Mouse (Mus musculus): ENCODE data around the gene Sec14l4.

The Sec14l4 gene

DNA sequence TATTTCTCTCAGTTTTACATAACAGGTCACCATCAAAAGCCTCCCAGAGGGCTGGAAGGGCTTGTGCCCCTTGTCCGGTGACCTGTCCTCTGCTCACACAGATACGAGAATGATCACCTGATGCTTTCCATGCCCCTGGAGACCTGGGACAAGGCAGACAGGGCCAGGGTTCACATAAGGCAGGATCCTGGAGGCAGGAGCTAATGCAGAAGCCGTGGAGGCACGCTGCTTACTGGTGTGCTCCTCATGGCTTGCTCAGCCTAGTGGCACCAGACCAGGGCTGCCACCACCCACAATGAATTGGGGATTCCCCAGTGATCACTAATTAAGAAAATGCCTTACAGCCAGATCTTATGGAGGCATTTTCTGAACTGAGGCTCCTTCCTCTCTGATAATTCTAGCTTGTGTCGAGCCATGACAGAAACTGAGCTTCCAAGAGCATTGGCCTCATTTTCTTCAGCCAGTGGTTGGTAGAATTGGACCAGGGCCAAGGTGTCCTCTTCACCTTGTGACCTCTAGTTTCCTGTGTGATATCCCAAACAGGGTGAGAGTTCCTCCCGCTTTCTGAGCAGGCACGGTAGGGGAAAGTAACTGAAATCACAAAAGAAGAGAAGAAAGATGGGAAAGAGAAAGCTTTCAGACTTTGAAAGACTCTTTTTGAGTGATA is 47.1 kb downstream of the Sec14l4 start:
- in situ Hi-C loops (cut with MboI, MseI): no loop called here

DNA sequence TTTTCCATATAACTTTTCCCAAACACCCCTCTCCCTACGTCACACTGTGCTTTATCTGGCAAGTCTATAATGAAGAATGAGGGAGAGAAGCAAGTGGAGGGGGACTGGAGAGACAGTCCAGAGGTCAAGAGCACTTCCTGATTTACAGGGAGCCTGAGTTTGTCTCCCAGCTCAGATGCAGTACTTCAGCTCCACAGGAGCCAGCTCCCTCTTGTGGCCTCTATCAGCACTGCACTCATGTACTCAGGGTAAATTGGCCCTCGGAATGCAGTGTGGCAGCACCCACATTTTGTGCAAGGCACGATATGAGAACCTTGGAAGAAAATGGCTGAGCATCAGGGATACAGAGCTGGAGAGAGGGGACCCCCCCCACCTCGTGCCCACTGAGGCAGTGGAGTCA is 49.0 kb downstream of the Sec14l4 start:
- in situ Hi-C loops (cut with MboI, MseI): loop anchor here (5.0 kb wide), 1 partner anchor 78 kb away; no protein-coding TSS in a partner anchor

DNA sequence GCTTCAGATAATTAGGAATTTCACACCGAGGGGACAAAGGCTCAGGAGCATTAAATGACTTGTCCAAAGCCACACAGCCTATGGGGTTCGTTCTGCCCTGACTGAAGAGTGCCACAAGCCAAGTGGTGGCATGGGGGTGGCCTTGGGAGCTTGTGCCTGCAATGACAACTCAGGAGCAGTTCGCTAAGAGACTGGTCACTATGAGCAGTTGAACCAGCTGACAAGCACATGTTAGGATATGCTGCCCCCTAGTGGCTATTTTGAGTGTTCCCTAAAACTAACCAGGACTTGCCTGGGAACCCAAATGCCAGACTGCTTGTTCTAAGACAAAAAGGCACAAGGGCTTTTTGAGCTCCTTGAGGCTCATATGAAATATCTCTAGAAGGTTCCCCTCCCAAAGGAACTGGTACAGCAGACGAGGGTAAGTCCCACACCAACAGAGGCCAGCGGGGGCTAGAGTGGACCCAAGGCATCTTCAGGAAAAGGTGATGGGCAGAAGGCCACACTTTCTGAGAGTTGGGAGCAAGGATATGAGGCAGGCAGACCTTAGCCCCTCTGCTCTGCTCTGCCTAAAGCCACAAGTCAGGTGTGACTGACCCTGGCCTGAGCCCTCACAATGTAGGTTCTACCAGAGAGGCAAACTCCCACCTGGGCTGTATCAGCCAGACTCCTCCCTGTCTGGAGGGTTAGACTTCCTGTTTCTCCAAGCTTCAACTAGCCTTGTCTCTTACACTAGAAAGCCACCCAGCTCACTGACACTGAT is 52.2 kb downstream of the Sec14l4 start:
- in situ Hi-C loops (cut with MboI, MseI): loop anchor here (5.0 kb wide), 1 partner anchor 81 kb away; no protein-coding TSS in a partner anchor

DNA sequence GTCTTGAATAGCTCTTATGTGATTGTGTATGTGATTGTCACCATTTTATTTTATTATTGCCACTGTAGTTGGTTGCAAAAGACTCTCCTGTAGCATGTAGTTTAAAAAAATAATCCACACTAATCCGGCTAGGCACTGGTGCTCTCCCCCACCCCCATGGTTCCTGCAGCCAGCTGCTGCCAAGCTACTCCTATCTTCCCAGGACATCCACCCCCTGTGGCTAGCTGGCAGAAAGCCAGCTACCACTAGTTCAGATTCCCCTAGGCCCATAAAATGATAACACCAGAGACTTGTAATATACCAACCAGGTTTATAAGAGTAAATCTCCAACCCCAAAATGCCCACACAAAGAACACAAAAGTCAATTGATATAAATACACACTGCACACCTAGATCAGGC is 55.0 kb downstream of the Sec14l4 start:
- in situ Hi-C loops (cut with MboI, MseI): no loop called here

DNA sequence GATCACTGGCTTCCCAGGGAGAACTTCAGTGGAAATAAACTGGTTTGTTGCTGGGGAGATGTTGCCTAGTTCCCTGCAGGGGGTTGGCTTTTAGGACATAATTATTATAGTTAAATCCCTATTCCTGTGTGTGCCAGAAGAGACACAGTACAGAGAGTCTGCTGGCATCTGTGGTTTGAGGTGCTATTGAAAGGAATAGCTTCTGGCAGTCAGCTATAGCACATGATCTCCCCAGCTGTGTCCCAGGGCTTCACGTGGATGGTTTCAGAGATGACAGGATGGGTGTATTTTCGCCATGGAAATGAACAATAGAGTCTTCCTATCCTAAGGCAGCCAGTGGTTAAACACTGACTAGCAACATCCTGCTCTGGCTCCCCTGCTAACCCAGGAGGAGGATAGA is 56.0 kb downstream of the Sec14l4 start:
- in situ Hi-C loops (cut with MboI, MseI): no loop called here

DNA sequence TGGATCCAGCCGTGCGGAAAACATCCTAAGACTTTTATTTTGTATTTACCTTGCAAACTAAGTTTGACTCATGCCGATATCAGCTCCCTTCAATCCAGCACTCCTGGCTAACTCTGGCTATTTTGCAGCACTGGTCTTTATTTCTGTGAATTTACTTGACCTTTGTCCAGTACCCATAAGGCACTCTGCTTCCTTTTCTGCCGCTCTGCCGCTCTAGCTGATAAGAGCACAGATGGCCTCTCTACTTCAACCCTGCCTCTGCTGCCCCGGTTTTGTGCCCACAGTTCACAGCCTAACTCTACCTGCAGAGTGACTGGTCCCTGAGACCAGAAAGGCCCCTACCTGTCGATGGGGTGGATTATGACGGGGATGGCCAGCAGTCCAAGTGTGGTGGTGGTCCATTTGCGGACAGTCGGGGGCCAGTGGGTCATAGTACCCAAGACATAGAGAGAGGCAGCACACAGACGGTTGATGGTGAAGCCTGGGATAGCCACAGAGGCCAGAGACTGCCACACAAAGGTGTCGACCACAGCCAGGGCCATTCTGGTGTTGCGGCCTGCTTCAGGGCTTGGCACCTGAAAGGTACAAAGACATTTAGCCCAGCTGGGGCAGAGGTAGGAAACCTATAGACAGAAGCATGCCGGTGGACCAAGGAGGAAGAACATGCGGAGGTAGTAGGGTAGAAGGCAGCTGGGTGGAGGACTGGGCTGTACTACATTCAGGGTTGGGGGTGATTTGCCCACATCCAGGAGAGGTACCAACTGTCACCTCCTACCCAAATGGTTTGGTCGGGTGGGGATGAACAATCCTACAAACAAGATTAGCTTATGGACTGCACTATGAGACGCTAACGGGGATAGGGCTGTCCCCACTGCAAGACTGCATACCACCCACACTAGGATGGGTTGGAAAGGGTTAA is 62.5 kb downstream of the Sec14l4 start:
- in situ Hi-C loops (cut with MboI, MseI): no loop called here

DNA sequence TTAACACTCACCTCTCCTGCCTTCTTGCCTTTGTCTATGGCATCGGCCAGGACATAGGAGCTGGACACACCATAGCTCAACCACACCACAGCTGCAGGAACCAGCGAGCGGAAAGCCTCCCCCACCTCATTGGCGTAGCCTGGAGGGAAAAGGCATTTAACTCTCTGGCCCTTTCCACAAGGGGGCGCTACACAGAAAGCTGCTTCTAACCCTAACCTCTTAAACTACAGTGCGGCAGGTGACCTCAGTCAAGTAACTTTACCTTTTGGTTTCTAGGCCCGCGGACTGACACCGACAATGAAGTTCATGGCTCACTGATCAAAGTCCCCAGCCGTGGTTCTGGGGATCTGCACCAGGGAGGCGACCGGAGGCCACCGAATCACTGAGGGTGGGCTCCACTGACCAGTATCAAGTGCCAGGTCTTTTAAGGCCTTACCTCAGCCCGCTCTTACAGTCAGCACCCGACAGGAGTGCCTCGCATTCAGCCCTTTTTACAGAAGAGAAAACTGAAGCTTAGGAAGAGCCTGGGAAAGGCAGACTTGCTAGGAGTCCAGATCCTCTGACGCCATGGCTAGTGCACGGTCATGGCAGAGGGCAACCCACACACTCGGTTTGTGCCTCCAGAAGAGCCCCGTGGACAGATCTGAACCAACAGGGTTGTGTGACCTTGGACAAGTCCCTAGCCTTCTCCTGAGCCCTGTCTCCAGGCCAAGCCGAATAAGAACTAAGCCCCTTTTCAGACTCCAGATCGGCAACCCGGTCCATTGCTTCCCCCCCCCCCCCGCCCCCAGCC is 63.3 kb downstream of the Sec14l4 start:
- in situ Hi-C loops (cut with MboI, MseI): no loop called here

DNA sequence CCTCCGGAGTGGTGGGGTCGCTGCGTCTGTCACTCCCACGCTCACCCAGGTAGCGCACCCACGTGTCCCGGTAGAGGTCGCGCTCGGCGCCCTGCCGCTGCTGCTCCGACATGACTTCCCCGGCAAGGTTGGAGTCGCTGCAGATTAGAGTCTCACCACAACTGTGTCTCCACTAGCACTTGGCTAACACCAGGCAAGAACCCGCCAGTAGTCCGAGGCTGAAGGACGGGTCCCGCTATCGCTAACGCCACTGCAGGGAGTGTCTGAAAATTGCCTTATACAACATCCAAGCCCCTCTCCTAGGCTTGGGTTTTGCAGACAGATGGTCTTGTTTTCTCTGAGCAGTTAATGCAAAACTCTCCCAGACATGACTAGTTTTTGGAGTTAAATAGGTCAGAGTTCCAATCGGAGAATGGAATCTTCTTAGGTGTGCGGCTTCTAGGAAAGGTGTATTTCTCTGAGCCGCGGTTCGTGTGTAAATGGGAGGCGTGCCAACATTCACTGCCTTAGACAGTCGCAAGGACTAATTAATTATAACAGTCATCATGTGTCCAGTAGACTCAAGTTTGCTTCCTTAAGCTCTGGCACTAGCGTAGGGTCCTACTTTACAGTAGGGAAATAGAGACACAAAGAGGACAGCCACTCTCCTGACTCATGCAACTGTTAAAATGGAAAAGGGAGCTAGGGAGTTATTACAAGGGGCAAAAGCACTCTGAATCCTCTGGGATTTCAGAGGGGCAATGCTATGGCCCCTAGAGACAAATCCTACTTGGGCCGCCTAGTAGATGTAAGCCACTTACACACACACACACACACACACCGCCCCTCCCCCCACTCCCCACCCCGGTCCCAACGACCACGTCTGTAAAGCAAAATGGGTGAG is 64.2 kb downstream of the Sec14l4 start, which contains the start of gene Mtfp1:
Gene Mtfp1 (minus strand): TSS at position 275 of the 883 bp plus-strand sequence.
- in situ Hi-C loops (cut with MboI, MseI): no loop called here

DNA sequence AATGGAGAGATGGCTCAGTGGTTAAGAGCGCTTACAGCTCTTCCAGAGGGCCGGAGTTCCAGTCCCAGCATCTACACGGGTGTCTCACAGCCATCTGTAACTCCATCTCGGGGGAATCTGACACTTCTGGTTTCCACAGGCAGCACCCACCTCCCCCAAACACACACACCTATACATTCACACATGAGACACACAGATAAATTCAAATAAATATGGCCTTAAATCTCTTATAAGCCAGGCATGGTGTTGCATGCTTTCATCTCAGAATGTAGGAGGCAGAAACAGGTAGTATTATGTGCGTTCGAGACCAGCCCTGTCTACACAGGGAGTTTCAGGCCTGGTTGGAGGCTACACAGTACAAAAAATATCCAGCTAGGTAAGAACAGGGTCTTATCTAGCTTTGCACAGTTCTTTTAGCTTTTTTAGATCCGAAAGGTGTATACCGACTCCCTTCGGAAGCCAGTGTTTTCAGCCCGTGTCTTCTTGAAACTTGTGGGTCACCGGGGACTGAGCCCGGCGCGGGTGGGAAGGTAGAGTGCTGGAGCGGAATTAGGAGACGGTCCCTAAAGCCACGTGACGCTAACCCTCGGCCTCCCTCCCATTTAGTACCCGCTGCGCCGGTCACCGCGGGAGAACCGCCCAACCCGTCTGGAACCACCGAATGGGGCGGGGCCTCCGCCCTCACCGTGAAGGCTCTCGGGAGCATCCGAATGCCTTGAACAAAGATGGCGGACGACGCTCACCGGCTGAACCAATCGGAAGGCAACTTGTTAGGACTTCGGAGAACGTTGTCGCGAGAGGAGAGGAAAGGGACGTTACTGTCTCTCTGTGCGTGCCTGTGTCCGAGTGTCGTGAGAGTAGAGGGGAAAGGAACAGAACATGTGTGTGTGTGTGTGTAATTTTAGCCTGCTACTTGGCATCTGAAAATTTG is 65.1 kb downstream of the Sec14l4 start:
- in situ Hi-C loops (cut with MboI, MseI): no loop called here

DNA sequence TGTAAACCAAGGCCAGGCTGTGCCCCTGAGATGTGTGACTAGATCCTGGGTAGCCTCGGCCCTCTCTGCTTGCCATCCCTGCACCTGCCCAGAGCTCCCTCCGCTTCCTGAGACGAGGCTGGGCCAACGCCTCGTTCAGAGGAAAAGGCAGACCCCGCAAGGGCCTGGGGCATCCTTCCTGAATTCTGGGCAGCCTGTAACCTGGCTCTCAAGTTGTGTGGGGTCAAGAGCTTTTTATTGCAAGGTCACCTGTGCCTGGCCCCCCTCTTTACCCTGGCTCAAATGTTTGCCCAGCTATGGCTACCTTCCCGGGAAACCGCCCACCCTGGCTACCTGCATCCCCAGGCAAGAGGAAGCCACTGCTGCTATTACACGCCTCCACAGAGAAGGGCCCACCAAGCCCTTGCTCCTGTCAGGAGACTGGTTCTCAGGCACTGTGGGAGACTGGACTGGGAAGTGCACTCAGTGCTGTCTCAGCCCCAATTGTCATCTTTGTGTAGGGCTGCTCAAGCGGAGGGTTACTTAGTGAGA is 65.9 kb downstream of the Sec14l4 start:
- in situ Hi-C loops (cut with MboI, MseI): no loop called here
